Mouse (Mus musculus): ENCODE measurements around the gene Car1.
"Not testable (repeated sequence)": the region's sequence is repeated elsewhere in the genome, so short reads cannot be mapped to it uniquely, and the experiment has no call there.

Car1 gene

DNA sequence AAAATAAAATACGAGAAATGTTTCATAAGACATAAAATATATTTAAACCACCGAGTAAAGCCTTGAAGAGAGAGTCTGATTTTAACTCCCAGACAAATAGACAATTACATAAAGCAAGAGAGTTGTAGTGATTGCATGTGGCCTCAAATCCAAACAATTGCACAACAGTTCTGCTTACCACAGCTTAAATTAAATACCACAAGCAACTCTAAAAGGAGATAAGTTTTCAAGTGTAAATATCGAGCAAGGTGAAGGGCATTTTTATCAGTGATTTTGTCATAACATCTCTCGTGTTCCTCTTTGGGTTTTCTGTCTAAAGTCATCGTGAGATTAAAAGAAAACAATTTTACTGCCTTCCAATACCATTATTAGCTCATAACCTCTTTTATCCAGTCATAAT, 25.0 kb downstream of the Car1 start:
- not testable (repeated sequence) for DNase-seq (ENCODE audit: low spot score in 2 of 2)

DNA sequence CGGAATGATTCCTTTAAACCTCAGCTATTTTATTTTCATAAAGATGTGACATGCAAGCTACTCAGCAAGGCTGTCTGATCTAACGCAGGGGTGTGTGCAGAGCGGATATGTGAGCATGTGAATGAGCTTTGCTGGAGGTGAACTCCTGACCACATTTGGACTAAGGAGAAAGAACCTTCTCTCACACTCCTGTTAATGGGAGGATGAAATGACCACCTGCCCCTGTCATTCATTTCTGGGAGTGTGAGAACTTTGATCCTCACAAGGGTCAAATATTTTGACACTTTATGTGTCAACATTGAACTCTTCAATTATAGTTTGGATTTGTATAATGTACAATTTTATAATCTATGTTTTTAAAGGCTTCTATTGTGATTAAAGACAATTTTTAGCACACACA, 25.8 kb downstream of the Car1 start:
- DNase-seq (ENCODE audit: low spot score in 2 of 2), result not testable (repeated sequence)

DNA sequence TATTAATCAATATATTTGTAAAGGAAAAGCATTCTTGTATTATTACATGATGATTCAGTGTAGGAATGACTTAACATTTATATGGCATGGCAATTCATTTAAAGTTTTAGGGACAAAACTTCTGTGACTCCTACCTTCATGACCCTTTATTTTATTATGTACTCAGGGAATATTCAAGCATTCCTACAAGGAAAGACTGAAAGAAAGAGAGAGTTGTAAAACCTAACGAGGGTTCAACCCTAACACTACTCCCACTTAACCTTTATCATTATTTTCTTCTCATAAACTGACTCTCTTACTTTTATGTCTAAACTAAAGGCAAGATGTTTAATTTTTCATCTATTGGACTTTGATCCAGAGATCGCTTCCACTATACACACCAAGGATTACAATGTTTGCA, 28.0 kb downstream of the Car1 start:
- DNase-seq (ENCODE audit: low spot score in 2 of 2), result no peak

DNA sequence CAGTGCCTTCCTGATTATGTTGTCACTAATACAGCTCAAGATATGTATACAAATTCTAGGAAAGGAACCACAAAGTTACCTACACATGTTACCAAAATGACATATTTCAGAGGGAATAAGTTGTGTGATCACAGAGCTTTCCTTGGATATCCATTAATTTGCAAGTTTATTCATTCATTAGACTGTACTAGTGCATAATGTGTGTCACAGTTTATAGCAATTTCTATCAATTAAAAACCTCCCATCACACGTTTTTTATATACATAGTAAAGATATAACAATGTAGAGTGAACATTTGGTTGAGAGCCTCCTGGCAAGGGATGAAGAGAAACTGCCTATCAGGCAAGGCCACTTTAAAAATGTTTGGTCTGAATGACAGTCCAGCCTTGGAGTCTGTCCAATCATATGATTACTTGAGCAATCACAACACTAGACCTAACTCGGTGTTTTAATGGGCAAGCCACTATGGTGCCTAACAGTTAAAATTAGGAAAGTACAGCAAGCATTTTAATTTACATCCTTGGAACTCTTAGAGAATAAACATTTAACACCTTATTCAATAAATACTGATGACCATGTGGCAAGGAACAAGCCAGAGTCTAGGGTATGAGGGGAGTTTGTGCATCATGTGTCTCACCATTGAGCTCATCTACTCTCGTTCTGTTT, 31.5 kb downstream of the Car1 start:
- not testable (repeated sequence) for DNase-seq (ENCODE audit: low spot score in 2 of 2)

DNA sequence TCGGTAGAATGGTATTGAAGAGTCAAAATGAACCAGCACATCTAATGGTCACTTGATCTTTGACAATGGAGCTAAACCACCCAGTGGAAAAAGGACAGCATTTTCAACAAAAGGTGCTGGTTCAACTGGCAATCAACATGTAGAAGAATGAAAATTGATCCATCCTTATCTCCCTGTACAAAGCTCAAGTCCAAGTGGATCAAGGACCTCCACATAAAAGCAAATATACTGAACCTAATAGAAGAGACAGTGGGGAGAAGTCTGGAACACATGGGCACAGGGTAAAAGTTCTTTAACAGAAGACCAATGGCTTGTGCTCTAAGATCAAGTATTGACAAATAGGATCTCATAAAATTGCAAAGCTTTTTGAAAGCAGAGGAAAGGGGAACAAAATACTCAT, 33.6 kb downstream of the Car1 start:
- DNase-seq (ENCODE audit: low spot score in 2 of 2), result not testable (repeated sequence)

DNA sequence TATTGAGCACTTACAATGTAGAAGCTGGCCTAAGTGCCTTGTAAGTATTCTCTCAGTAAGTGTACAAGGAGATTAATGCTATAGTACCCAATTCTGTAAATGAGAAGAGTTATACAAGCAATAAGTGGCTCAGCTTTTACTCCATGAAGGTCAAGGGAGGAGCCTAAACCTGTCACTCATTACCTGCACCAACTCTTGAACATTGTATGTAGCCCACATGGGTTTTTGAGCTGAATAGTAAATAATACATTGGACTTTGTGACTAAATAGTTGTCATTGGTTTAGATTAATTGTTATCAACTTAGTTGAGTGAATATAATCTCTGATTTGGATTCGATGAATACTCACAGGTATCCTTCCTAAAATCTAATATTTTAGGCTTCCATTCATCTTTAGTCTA, 35.7 kb downstream of the Car1 start:
- DNase-seq (ENCODE audit: low spot score in 2 of 2), result not testable (repeated sequence)

DNA sequence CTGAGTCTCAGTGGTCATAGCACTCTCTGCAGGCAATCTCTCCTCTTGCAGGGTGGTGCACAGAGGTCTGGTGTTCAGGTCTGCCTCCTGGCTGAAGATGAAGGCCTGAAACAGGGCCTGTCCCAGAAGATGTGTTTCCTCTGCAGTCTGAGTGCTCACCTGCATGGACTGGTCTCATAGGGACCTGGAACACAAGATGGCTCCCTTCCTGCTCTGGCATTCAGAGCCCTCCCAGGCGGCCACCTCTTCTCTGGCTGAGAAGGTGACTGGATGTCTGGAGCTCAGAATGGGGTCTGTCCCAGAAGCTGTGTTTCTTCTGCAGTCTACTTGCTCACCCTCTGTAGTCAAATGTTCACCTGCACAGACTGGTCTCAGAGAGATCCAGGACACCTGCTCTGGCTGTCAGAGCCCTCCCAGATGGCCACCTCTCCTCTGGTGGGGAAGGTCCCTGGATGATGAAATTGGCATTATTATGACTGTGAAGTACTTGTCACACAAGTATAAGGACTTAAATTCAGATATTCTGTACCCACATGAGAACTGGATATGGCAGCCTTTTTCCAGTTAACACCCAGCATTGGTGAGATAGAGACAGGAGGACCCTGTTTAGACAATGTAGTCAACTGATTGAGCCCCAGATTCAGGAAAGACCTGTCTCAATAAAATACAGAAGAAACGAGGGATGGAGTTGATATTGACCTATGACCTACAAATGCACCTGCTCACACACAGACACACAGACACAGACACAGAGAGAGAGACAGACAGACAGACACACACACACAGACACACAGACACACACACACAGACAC, 43.2 kb downstream of the Car1 start:
- no peak for DNase-seq (ENCODE audit: low spot score in 2 of 2)

DNA sequence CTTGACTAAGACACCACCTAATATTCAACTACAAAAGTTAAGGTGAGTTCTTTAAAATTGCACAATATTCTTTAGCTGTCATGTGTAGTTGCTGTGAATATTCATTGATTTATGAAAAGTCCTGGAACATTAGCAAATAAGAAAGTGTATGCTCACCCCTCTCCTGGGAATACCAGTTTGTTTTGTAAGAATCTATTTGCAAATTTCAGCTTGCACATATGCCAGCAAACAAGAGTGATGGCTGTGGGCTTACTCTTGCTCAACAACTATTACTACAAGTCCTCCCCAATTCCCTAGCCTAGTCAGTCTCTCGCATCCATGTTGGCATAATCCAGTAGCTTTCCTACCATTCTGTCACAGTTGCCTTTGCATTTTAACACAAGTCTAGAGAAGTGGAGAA, 52.5 kb downstream of the Car1 start:
- DNase-seq (ENCODE audit: low spot score in 2 of 2), result no peak

DNA sequence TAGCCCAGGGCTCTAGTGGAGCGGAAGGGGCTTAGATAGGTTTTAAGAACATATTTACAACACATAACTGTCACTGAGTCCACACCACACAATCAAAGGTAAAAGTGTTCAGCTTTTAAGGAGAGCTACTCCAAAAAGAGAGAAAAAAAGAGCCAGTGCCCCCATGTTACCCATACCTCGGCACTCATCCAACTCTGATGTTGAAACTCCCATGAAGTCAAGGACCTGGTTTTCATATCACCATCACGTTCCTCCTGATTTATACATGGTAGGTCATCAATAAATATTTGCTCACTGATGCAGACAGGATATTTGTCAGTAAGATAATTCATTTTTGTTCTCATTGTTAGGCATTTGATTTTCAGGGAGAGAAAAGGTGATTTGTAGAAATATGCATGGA, 62.1 kb downstream of the Car1 start:
- DNase-seq (ENCODE audit: low spot score in 2 of 2), result no peak

DNA sequence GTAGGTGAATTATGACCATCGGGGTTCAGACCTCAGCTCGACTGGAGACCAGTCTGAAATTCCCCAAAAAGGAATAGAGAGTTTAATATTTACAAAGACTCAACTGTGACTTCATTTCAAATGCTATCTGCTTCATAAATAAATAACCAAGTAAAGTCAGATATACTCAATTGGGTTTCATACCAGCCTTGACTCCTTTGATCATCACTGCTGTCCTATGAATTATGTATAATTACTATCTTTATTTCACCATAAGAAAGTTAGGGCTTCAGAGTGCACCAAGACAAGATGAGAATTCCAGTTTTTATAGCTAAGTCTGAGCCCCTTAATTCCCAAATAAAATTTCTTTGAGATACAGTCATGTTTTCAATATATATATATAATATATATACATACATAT, 69.9 kb downstream of the Car1 start:
- DNase-seq (ENCODE audit: low spot score in 2 of 2), result no peak

DNA sequence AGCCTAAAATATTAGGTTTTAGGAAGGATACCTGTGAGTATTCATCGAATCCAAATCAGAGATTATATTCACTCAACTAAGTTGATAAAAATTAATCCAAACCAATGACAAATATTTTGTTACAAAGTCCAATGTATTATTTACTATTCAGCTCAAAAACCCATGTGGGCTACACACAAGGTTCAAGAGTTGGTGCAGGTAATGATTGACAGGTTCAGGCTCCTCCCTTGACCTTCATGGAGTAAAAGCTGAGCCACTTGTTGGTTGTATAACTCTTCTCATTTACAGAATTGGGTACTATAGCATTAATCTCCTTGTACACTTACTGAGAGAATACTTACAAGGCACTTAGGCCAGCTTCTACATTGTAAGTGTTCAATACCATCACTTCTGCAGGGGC, 80.7 kb downstream of the Car1 start:
- DNase-seq (ENCODE audit: low spot score in 2 of 2), result not testable (repeated sequence)

DNA sequence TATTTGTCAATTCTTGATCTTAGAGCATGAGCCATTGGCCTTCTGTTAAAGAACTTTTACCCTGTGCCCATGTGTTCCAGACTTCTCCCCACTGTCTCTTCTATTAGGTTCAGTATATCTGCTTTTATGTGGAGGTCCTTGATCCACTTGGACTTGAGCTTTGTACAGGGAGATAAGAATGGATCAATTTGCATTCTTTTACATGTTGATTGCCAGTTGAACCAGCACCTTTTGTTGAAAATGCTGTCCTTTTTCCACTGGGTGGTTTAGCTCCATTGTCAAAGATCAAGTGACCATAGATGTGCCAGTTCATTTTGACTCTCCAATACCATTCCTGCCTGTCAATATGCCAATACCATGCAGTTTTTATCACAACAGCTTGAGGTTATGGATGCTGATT, 82.7 kb downstream of the Car1 start:
- DNase-seq (ENCODE audit: low spot score in 2 of 2), result not testable (repeated sequence)

Data from frontal cortex, postnatal 14 days (tissue).